Mouse (Mus musculus) bone marrow, adult 2 months (tissue): ENCODE measurements around the gene Fam210b.

ENCODE experiments used
- CTCF ChIP-seq: fragments of 200-500 bp; IDR thresholded peaks from 2 replicates; pipeline ENCODE4 v1.5.1; 2011; ENCODE audit warnings: low read length, control low read depth; ENCODE audit not compliant: control insufficient read depth, insufficient read depth
- POLR2A ChIP-seq: fragments of 200-500 bp; IDR thresholded peaks from 2 replicates; pipeline ENCODE4 v1.6.1; 2011; ENCODE audit warnings: low read depth, mild to moderate bottlenecking, control low read depth, low read length, borderline replicate concordance; ENCODE audit not compliant: control insufficient read depth

- TF ChIP-seq CTCF (no peak), POLR2A (no peak)
Observed at GRCm38 (mm10) chr2:172343751-172344150, 1.6 kb upstream of the Fam210b start.
